Mouse (Mus musculus): Measurements from ENCODE around the gene Myo5a. TPM values are rescaled to one million over a fixed set of nuclear protein-coding genes. Genes with fewer than 3 reads are reported as not detected.

Gene Myo5a
- polyA plus RNA-seq, 2 experiments = 20.0 to 28.0 TPM

- Histone ChIP-seq H3K4me2 (replicated peaks; ENCODE audit: low read depth, low read length, severe bottlenecking) (no peak overlapping the region), H3K9me3 (ENCODE audit: control insufficient read depth, low read length) (no peaks in the 10 kb centered on the region), H3K27ac (replicated peaks; ENCODE audit: low read depth, low read length) (no peak overlapping the region), H3K4me3 (replicated peaks; ENCODE audit: low read length) (no peak overlapping the region), H3K36me3 (ENCODE audit: control insufficient read depth, insufficient read depth, low read length) (no peaks in the 10 kb centered on the region), H3K4me1 (ENCODE audit: control insufficient read depth, insufficient read depth, low read length) (no peaks in the 10 kb centered on the region), H3K27me3 (ENCODE audit: control insufficient read depth, insufficient read depth, low read length) (no peaks in the 10 kb centered on the region), H3K9ac (ENCODE audit: low read depth, low read length, severe bottlenecking) (no peak overlapping the region)
- no peak for DNase-seq (ENCODE audit: low spot score)
- WGBS = 51% methylated on average over 2 of the region's 2 CpGs
- no peak for ATAC-seq (ENCODE audit: low FRiP score, low read depth)
- no peak for TF ChIP-seq POLR2A (IDR thresholded peaks at IDR 0.05; ENCODE audit: borderline replicate concordance, extremely low read depth, insufficient read depth, insufficient read length)
These were observed 17.0 kb downstream of the Myo5a start for GRCm38 (mm10) chr9:75087823-75088222.

- TF ChIP-seq POLR2A (IDR thresholded peaks at IDR 0.05; ENCODE audit: borderline replicate concordance, extremely low read depth, insufficient read depth, insufficient read length) = no peak
- ATAC-seq (ENCODE audit: low FRiP score, low read depth) (no peak), DNase-seq (ENCODE audit: low spot score) (no peak)
- Histone ChIP-seq H3K36me3 (ENCODE audit: control insufficient read depth, insufficient read depth, low read length) (no peaks in the 10 kb centered on the region), H3K9me3 (ENCODE audit: control insufficient read depth, low read length) (no peaks in the 10 kb centered on the region), H3K27me3 (ENCODE audit: control insufficient read depth, insufficient read depth, low read length) (no peaks in the 10 kb centered on the region), H3K4me1 (ENCODE audit: control insufficient read depth, insufficient read depth, low read length) (no peaks in the 10 kb centered on the region), H3K27ac (replicated peaks; ENCODE audit: low read depth, low read length) (no peak overlapping the region), H3K4me3 (replicated peaks; ENCODE audit: low read length) (no peak overlapping the region), H3K4me2 (replicated peaks; ENCODE audit: low read depth, low read length, severe bottlenecking) (no peak overlapping the region), H3K9ac (ENCODE audit: low read depth, low read length, severe bottlenecking) (no peak overlapping the region)
- 75% methylated on average over 3 of the region's 3 CpGs for WGBS
These were observed 18.5 kb downstream of the Myo5a start for GRCm38 (mm10) chr9:75089285-75089684.

GRCm38 (mm10) chr9:75092134-75092533 lies 21.3 kb downstream of the Myo5a start:
- Histone ChIP-seq H3K27me3 (ENCODE audit: control insufficient read depth, insufficient read depth, low read length) (no peaks in the 10 kb centered on the region), H3K4me3 (replicated peaks; ENCODE audit: low read length) (no peak overlapping the region), H3K36me3 (ENCODE audit: control insufficient read depth, insufficient read depth, low read length) (no peaks in the 10 kb centered on the region), H3K27ac (replicated peaks; ENCODE audit: low read depth, low read length) (no peak overlapping the region), H3K9me3 (ENCODE audit: control insufficient read depth, low read length) (no peaks in the 10 kb centered on the region), H3K4me2 (replicated peaks; ENCODE audit: low read depth, low read length, severe bottlenecking) (no peak overlapping the region), H3K4me1 (ENCODE audit: control insufficient read depth, insufficient read depth, low read length) (no peaks in the 10 kb centered on the region), H3K9ac (ENCODE audit: low read depth, low read length, severe bottlenecking) (no peak overlapping the region)
- no peak for TF ChIP-seq POLR2A (IDR thresholded peaks at IDR 0.05; ENCODE audit: borderline replicate concordance, extremely low read depth, insufficient read depth, insufficient read length)
- WGBS = 47% methylated on average over 1 of the region's 1 CpGs
- DNase-seq (ENCODE audit: low spot score) (no peak), ATAC-seq (ENCODE audit: low FRiP score, low read depth) (no peak)

DNA sequence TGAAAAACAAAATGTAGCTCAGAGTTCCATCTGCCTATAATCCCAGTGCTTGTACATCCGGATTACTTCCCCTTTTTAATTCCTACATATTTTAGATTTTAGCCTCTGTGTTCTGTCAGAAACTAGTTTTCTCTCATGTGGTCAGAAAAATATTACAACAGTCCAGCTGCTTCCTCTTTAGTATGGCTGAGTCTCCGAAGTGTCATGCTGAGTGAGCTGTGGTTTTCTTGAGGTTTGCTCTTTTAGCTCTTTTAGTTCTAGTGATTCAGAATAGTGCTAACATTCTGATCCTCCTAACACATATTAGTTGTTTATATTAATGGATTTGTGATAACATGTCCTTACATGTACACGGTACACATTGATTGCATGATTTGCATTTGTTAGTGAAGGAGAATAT lies 23.9 kb downstream of the Myo5a start:
- Histone ChIP-seq H3K36me3 (ENCODE audit: control insufficient read depth, insufficient read depth, low read length) (no peaks in the 10 kb centered on the region), H3K9ac (ENCODE audit: low read depth, low read length, severe bottlenecking) (no peak overlapping the region), H3K9me3 (ENCODE audit: control insufficient read depth, low read length) (no peaks in the 10 kb centered on the region), H3K4me3 (replicated peaks; ENCODE audit: low read length) (no peak overlapping the region), H3K27ac (replicated peaks; ENCODE audit: low read depth, low read length) (no peak overlapping the region), H3K27me3 (ENCODE audit: control insufficient read depth, insufficient read depth, low read length) (no peaks in the 10 kb centered on the region), H3K4me2 (replicated peaks; ENCODE audit: low read depth, low read length, severe bottlenecking) (no peak overlapping the region), H3K4me1 (ENCODE audit: control insufficient read depth, insufficient read depth, low read length) (no peaks in the 10 kb centered on the region)
- WGBS = 82% methylated on average over 3 of the region's 3 CpGs
- no peak for TF ChIP-seq POLR2A (IDR thresholded peaks at IDR 0.05; ENCODE audit: borderline replicate concordance, extremely low read depth, insufficient read depth, insufficient read length)
- no peak for DNase-seq (ENCODE audit: low spot score)
- ATAC-seq (ENCODE audit: low FRiP score, low read depth) = no peak

GRCm38 (mm10) chr9:75098937-75099336 lies 28.1 kb downstream of the Myo5a start:
- H3K9me3 ChIP-seq (ENCODE audit: control insufficient read depth, low read length) = no peaks in the 10 kb centered on the region
- WGBS = 95% methylated on average over 9 of the region's 9 CpGs

More at GRCm38 (mm10) chr9:75098937-75099336, 28.1 kb downstream of the Myo5a start:
- no peaks in the 10 kb centered on the region for H3K4me1 ChIP-seq (ENCODE audit: control insufficient read depth, insufficient read depth, low read length)
- ATAC-seq (ENCODE audit: low FRiP score, low read depth) = no peak
- no peaks in the 10 kb centered on the region for H3K36me3 ChIP-seq (ENCODE audit: control insufficient read depth, insufficient read depth, low read length)
- H3K4me2 ChIP-seq (replicated peaks; ENCODE audit: low read depth, low read length, severe bottlenecking) = no peak overlapping the region
- TF ChIP-seq POLR2A (IDR thresholded peaks at IDR 0.05; ENCODE audit: borderline replicate concordance, extremely low read depth, insufficient read depth, insufficient read length) = no peak
- no peak overlapping the region for H3K9ac ChIP-seq (ENCODE audit: low read depth, low read length, severe bottlenecking)
- no peaks in the 10 kb centered on the region for H3K27me3 ChIP-seq (ENCODE audit: control insufficient read depth, insufficient read depth, low read length)
- H3K4me3 ChIP-seq (replicated peaks; ENCODE audit: low read length) = no peak overlapping the region
- H3K27ac ChIP-seq (replicated peaks; ENCODE audit: low read depth, low read length) = no peak overlapping the region
- DNase-seq (ENCODE audit: low spot score) = no peak
